Mouse (Mus musculus) liver, adult 2 months (tissue): Measurements from ENCODE around the gene Cacna1c.

Experiments used
- CTCF ChIP-seq: fragments of 200-500 bp; IDR thresholded peaks from 2 replicates; pipeline ENCODE4 v1.5.1; 2011; ENCODE audit warnings: low read depth, low read length, control low read depth
- POLR2A ChIP-seq: fragments of 200-500 bp; IDR thresholded peaks from 2 replicates; pipeline ENCODE4 v1.6.1; 2011; ENCODE audit warnings: low read length, control low read depth; ENCODE audit not compliant: insufficient read depth; ENCODE audit errors: extremely low read depth

DNA sequence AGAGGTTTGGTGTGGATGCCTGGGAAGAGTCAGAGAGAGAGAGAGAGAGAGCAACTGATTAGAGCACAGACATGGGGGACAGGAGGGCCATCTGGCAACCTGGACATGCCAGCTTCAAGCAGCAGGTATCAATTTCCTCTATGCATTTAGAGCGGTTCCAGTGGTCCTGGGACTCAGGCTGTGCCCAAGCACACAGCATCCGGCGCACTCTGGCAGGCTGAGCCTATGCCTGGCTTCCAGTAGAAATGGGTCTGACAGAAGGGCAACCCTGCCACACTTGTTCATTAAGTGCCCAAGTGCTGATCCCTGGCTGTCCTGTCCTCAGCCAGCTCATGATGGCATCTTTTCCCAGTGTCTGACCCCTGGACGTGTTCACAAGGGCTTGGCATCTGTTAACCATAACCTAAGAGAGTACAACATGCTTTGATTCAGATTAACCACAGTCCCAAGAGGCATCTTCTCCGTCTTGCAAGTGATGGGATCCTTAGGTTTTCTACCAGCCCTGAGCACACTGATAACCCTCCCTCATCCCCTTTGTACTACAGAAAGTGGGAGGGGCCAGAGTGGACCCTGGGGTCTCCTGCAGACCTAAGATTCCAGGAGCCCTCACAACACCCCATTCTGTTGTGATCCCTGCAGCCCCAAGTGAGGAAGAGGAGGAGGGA lies 43.3 kb upstream of the Cacna1c start:
- TF ChIP-seq POLR2A: no peak
- TF ChIP-seq CTCF: no peak
